Mouse (Mus musculus) kidney, postnatal 4 days (tissue): ENCODE measurements around the gene Sfxn3.
"Not testable (repeated sequence)": the region's sequence is repeated elsewhere in the genome, so short reads cannot be mapped to it uniquely, and the experiment has no call there.

ENCODE experiments used
- DNase-seq, 2 experiments: peaks; one replicate each; pipeline ENCODE4 v3.0.0; 2021; ENCODE audit warnings: mixed read lengths in 2 of 2

The Sfxn3 gene

GRCm38 (mm10) chr19:45018351-45018831 lies 28.9 kb upstream of the Sfxn3 start:
- peak; percentile 53 to 68 for DNase-seq

GRCm38 (mm10) chr19:45020348-45020747 lies 27.0 kb upstream of the Sfxn3 start:
- DNase-seq, result peak; percentile 58 to 74

- no peak for DNase-seq
Observed at GRCm38 (mm10) chr19:45021362-45021761, 25.9 kb upstream of the Sfxn3 start.

GRCm38 (mm10) chr19:45023993-45024392 lies 23.3 kb upstream of the Sfxn3 start:
- no peak for DNase-seq

- peak; percentile 30 to 44 for DNase-seq
Observed at GRCm38 (mm10) chr19:45024775-45025174, 22.5 kb upstream of the Sfxn3 start.

- no peak for DNase-seq
Observed at GRCm38 (mm10) chr19:45025937-45026568, 21.2 kb upstream of the Sfxn3 start.

- DNase-seq, result no peak
Observed at GRCm38 (mm10) chr19:45026958-45027670, 20.2 kb upstream of the Sfxn3 start.

- DNase-seq, result no peak
Observed at GRCm38 (mm10) chr19:45027848-45028247, 19.5 kb upstream of the Sfxn3 start.

- DNase-seq, result no peak
Observed at GRCm38 (mm10) chr19:45028746-45029145, 18.6 kb upstream of the Sfxn3 start.

- DNase-seq, result no peak
Observed at GRCm38 (mm10) chr19:45029571-45029970, 17.7 kb upstream of the Sfxn3 start.

- peak; percentile 84 to 87 for DNase-seq
Observed at GRCm38 (mm10) chr19:45030111-45030510, 17.2 kb upstream of the Sfxn3 start.

- DNase-seq, result peak; percentile 84 to 90
Observed at GRCm38 (mm10) chr19:45030746-45031693, 16.3 kb upstream of the Sfxn3 start.

- DNase-seq, result peak; percentile 88 to 91
Observed at GRCm38 (mm10) chr19:45031780-45032179, 15.5 kb upstream of the Sfxn3 start.

GRCm38 (mm10) chr19:45032570-45033332 lies 14.6 kb upstream of the Sfxn3 start:
- peak in 1 of 2 experiments; percentile 53 for DNase-seq

GRCm38 (mm10) chr19:45036867-45037266 lies 10.4 kb upstream of the Sfxn3 start:
- peak; percentile 80 to 82 for DNase-seq

GRCm38 (mm10) chr19:45038198-45038597 lies 9.1 kb upstream of the Sfxn3 start:
- DNase-seq, result not testable (repeated sequence)

GRCm38 (mm10) chr19:45040214-45040613 lies 7.1 kb upstream of the Sfxn3 start:
- DNase-seq, result no peak

- DNase-seq, result no peak
Observed at GRCm38 (mm10) chr19:45044389-45044927, 2.8 kb upstream of the Sfxn3 start.

GRCm38 (mm10) chr19:45045236-45045635 lies 2.1 kb upstream of the Sfxn3 start:
- DNase-seq, result no peak

- no peak for DNase-seq
Observed at GRCm38 (mm10) chr19:45045651-45046050, 1.7 kb upstream of the Sfxn3 start, which contains the start of gene Pdzd7. Pdzd7 (minus strand) TSS chr19:45045717.

- DNase-seq, result peak; percentile 90 to 94
Observed at GRCm38 (mm10) chr19:45046523-45047321, 581 bp upstream of the Sfxn3 start.
